ENCODE assay signal across 10 mouse cellular contexts in genomic region chr14:50798512-50798911, GRCm38 (mm10). TPM values are rescaled to one million over a fixed set of nuclear protein-coding genes. Genes with fewer than 3 reads are reported as not detected.
A peak's percentile ranks its signal among the peaks of the same experiment; 100 is the strongest.
DNase-seq lines count a peak whose midpoint lies in the region; ATAC-seq and TF ChIP-seq lines count a peak whose summit lies in the region.
"Had no signal": no experiment of that assay in that cellular context is flagged by ENCODE, and none has a peak within 500 bp of the region (broad histone marks: within the 10 kb centered on the region; RNA-seq: fewer than 3 reads in every experiment).

No protein-coding gene starts in this region.

- no peaks in the 10 kb centered on the region for H3K9me3 ChIP-seq in kidney, postnatal 0 days (replicated peaks; ENCODE audit: low read length)
- H3K9me3 ChIP-seq: heart, embryonic 15.5 days; megakaryocyte, embryonic 14.5 days had no signal

- no peaks in the 10 kb centered on the region for H3K4me1 ChIP-seq in kidney, postnatal 0 days (replicated peaks; ENCODE audit: insufficient read depth, low read length)
- H3K4me1 ChIP-seq: heart, embryonic 15.5 days had no signal

- POLR2A ChIA-PET in Patski (lab: Charles Lee): no interaction called here

- peak; percentile 8 for DNase-seq in adrenal gland, postnatal 10 days
- no peak for DNase-seq in adrenal gland, postnatal 4 days (ENCODE audit: low spot score in 2 of 2)
- peak; percentile 22 for DNase-seq in kidney, postnatal 0 days (ENCODE audit: low spot score)
- DNase-seq in kidney, postnatal 10 days: no peak
- DNase-seq in Patski (ENCODE audit: low read depth, low spot score): no peak
- peak; percentile 40 for DNase-seq in lung, postnatal 36 days
- DNase-seq in testis, postnatal 14 days (ENCODE audit: low spot score): no peak
- DNase-seq in gastrocnemius, adult 18-20 months (ENCODE audit: low spot score): no peak

- H3K36me3 ChIP-seq in kidney, postnatal 0 days (ENCODE audit: insufficient read depth, low read length): no peaks in the 10 kb centered on the region
- H3K36me3 ChIP-seq: heart, embryonic 15.5 days had no signal

- in situ Hi-C loops in Patski (cut with MboI; ENCODE audit: low pct_unique_long_range_greater_than_20kb): loop anchor here (25.0 kb wide), 1 partner anchor 961 kb away; no protein-coding TSS in a partner anchor

- ATAC-seq in kidney, postnatal 0 days (replicated peaks; ENCODE audit: low FRiP score, low read depth): no peak
- ATAC-seq in Patski: peak; percentile 31

- H3K4me2 ChIP-seq in kidney, postnatal 0 days (ENCODE audit: low read length): no peak overlapping the region
- H3K4me2 ChIP-seq: heart, embryonic 15.5 days had no signal

- H3K27me3 ChIP-seq in kidney, postnatal 0 days (ENCODE audit: insufficient read depth, low read length): no peaks in the 10 kb centered on the region
- peaks cover 6% of the 10 kb centered on the region for H3K27me3 ChIP-seq in Patski
- H3K27me3 ChIP-seq: heart, embryonic 15.5 days; megakaryocyte, embryonic 14.5 days had no signal

- peak; percentile 55; the same call in 1 of the 2 replicates for TF ChIP-seq CTCF in kidney, postnatal 0 days (IDR thresholded peaks at IDR 0.05; ENCODE audit: low read depth)
- TF ChIP-seq CTCF in Patski (IDR thresholded peaks at IDR 0.05): peak; percentile 56

- no peak overlapping the region for H3K27ac ChIP-seq in kidney, postnatal 0 days
- H3K27ac ChIP-seq: heart, embryonic 15.5 days had no signal

- WGBS in kidney, postnatal 0 days: 61% methylated on average over 2 of the region's 2 CpGs

- H3K4me3 ChIP-seq in kidney, postnatal 0 days (replicated peaks; ENCODE audit: low read depth, low read length): no peak overlapping the region
- H3K4me3 ChIP-seq: heart, embryonic 15.5 days; megakaryocyte, embryonic 14.5 days had no signal

- CTCF ChIA-PET in Patski (lab: Charles Lee): interaction anchor here (3.0 to 4.9 kb wide), 2 partner anchors 11 to 13 kb away, joined by 9 to 22 read pairs; partner anchors contain the start of gene Ttc5

- no peak overlapping the region for H3K9ac ChIP-seq in kidney, postnatal 0 days (ENCODE audit: low read depth, low read length)
- H3K9ac ChIP-seq: heart, embryonic 15.5 days had no signal

RNA-seq across cellular contexts. Expression of gene Ccnb1ip1, which starts 9.0 kb away (rescaled TPM):
- under 1 TPM; 0.24 to 0.78 TPM for total RNA-seq in adrenal gland, postnatal 10 days (2021)
- not detected for total RNA-seq in adrenal gland, postnatal 4 days (2021)
- polyA plus RNA-seq in kidney, postnatal 0 days (2015; fragmentation: Nextera tagmentation; extraction: Ambion mirVana): not detected in 2 replicates
- polyA plus RNA-seq in Patski (2021): 0.04 TPM
- under 1 TPM in 1 of 2 experiments, not detected in 1; 0.40 TPM for total RNA-seq in gastrocnemius, adult 18-20 months (2021)
- polyA plus RNA-seq: heart, embryonic 15.5 days had no signal

RNA-seq across cellular contexts. Expression of gene Parp2, which starts 9.1 kb away (rescaled TPM):
- total RNA-seq in adrenal gland, postnatal 10 days (2021): 10 to 100 TPM; 28.7 to 31.1 TPM
- 10 to 100 TPM; 48.2 to 57.3 TPM for total RNA-seq in adrenal gland, postnatal 4 days (2021)
- 49.0 and 50.3 TPM in 2 replicates for polyA plus RNA-seq in kidney, postnatal 0 days (2015; fragmentation: Nextera tagmentation; extraction: Ambion mirVana)
- polyA plus RNA-seq in Patski (2021): 28.0 TPM
- total RNA-seq in gastrocnemius, adult 18-20 months (2021): 1 to 10 TPM; 8.6 to 9.5 TPM

RNA-seq across cellular contexts. Expression of gene Ttc5, which starts 13.2 kb away (rescaled TPM):
- total RNA-seq in adrenal gland, postnatal 10 days (2021): 10 to 100 TPM; 36.4 to 47.9 TPM
- 10 to 100 TPM; 61.8 to 71.8 TPM for total RNA-seq in adrenal gland, postnatal 4 days (2021)
- 58.4 and 65.4 TPM in 2 replicates for polyA plus RNA-seq in kidney, postnatal 0 days (2015; fragmentation: Nextera tagmentation; extraction: Ambion mirVana)
- 62.0 TPM for polyA plus RNA-seq in Patski (2021)
- 1 to 10 TPM; 5.1 to 6.5 TPM for total RNA-seq in gastrocnemius, adult 18-20 months (2021)

RNA-seq across cellular contexts. Expression of gene Olfr749, which starts 53.6 kb away (rescaled TPM):
- not detected for total RNA-seq in adrenal gland, postnatal 10 days (2021)
- total RNA-seq in adrenal gland, postnatal 4 days (2021): not detected
- not detected in 2 replicates for polyA plus RNA-seq in kidney, postnatal 0 days (2015; fragmentation: Nextera tagmentation; extraction: Ambion mirVana)
- not detected for polyA plus RNA-seq in Patski (2021)
- not detected for total RNA-seq in gastrocnemius, adult 18-20 months (2021)
- polyA plus RNA-seq: heart, embryonic 15.5 days had no signal

Comparison
In these comparisons a context has a peak if more than half of its experiments do, and no peak if none do; other contexts are left out.
1. DNase-seq: peak in adrenal gland, postnatal 10 days (single experiment), kidney, postnatal 0 days (single experiment) and lung, postnatal 36 days (single experiment); none in adrenal gland, postnatal 4 days (0 of 2), kidney, postnatal 10 days (single experiment), Patski (single experiment), testis, postnatal 14 days (single experiment) and gastrocnemius, adult 18-20 months (single experiment).
2. RNA of gene Ttc5, which starts 13.2 kb away (total RNA-seq): 61.8 to 71.8 TPM in adrenal gland, postnatal 4 days and 36.4 to 47.9 TPM in adrenal gland, postnatal 10 days; 5.1 to 6.5 TPM in gastrocnemius, adult 18-20 months; every median in the first group is over 4 times any median in the second.